Mouse (Mus musculus) heart, postnatal 0 days (tissue): ENCODE measurements around the gene Tmem59. TPM values are rescaled to one million over a fixed set of nuclear protein-coding genes. Genes with fewer than 3 reads are reported as not detected.

ENCODE experiments used
- ATAC-seq: fragments of 200-750 bp; cut with Nextera tagmentation; 2 replicates; pipeline ENCODE4 v1.8.0; 2017; ENCODE audit warnings: low read depth, moderate number of reproducible peaks, moderate library complexity; ENCODE audit not compliant: insufficient read depth
- DNase-seq: peaks from one replicate; pipeline ENCODE4 v3.0.0-alpha.2; 2016; ENCODE audit warnings: low spot score
- H3K27ac ChIP-seq: fragments of 300-500 bp; sonication (generic); 2 replicates; pipeline ENCODE4 v1.5.1; 2014; ENCODE audit warnings: low read depth, mild to moderate bottlenecking
- H3K27me3 ChIP-seq: fragments of 300-500 bp; sonication (generic); 2 replicates; pipeline ENCODE4 v1.6.1; 2014; ENCODE audit warnings: low read length, mixed read lengths; ENCODE audit not compliant: control insufficient read depth, insufficient read depth
- H3K36me3 ChIP-seq: fragments of 300-500 bp; sonication (generic); replicated peaks from 2 replicates; pipeline ENCODE4 v1.6.1; 2014; ENCODE audit warnings: low read length, mixed read lengths; ENCODE audit not compliant: control insufficient read depth, insufficient read depth
- H3K4me1 ChIP-seq: fragments of 300-500 bp; sonication (generic); 2 replicates; pipeline ENCODE4 v1.6.1; 2014; ENCODE audit warnings: antibody characterized with exemption; ENCODE audit not compliant: control insufficient read depth, insufficient read depth
- H3K4me2 ChIP-seq: fragments of 300-500 bp; sonication (generic); 2 replicates; pipeline ENCODE4 v1.6.1; 2014; ENCODE audit warnings: low read depth, mild to moderate bottlenecking, low read length, moderate library complexity
- H3K4me3 ChIP-seq: fragments of 300-500 bp; sonication (generic); 2 replicates; pipeline ENCODE4 v1.5.1; 2014; ENCODE audit warnings: low read depth, low read length
- H3K9ac ChIP-seq: fragments of 300-500 bp; sonication (generic); replicated peaks from 2 replicates; pipeline ENCODE4 v1.6.1; 2014; ENCODE audit warnings: low read depth, low read length, mixed read lengths
- H3K9me3 ChIP-seq: fragments of 300-500 bp; sonication (generic); replicated peaks from 2 replicates; pipeline ENCODE4 v1.6.1; 2016; ENCODE audit warnings: low read length; ENCODE audit not compliant: control insufficient read depth
- CTCF ChIP-seq: IDR thresholded peaks from 2 replicates; pipeline ENCODE4 v1.5.1; 2016; ENCODE audit warnings: antibody characterized with exemption, control low read depth, low read depth
- EP300 ChIP-seq: IDR thresholded peaks from 2 replicates; pipeline ENCODE4 v1.6.1; 2016; ENCODE audit warnings: antibody characterized with exemption, low read depth
- WGBS: fragments of 180-500 bp; shearing (Covaris S2); extraction: QIAGEN DNeasy Blood & Tissue Kit; methylation state at CpG from one replicate; pipeline ENCODE4 v1.1.7; 2014; 5-methylcytosine and 5-hydroxymethylcytosine counted together
- polyA plus RNA-seq: library from polyadenylated mRNA; unstranded; fragments of >200 nt; fragmentation: Nextera tagmentation; extraction: Ambion mirVana; gene quantifications from 2 replicates; pipeline ENCODE4 v1.2.1, GENCODE M21; 2015
- total RNA-seq: library from RNA; depleted of rRNA; stranded (reverse); fragments of >200 nt; gene quantifications from 2 replicates; pipeline ENCODE4 v1.2.3, GENCODE M21; 2014; ENCODE audit warnings: low replicate concordance

Tmem59 gene
- total and polyA plus RNA-seq, 2 experiments from 2014 or later: 156 to 323 TPM

DNA sequence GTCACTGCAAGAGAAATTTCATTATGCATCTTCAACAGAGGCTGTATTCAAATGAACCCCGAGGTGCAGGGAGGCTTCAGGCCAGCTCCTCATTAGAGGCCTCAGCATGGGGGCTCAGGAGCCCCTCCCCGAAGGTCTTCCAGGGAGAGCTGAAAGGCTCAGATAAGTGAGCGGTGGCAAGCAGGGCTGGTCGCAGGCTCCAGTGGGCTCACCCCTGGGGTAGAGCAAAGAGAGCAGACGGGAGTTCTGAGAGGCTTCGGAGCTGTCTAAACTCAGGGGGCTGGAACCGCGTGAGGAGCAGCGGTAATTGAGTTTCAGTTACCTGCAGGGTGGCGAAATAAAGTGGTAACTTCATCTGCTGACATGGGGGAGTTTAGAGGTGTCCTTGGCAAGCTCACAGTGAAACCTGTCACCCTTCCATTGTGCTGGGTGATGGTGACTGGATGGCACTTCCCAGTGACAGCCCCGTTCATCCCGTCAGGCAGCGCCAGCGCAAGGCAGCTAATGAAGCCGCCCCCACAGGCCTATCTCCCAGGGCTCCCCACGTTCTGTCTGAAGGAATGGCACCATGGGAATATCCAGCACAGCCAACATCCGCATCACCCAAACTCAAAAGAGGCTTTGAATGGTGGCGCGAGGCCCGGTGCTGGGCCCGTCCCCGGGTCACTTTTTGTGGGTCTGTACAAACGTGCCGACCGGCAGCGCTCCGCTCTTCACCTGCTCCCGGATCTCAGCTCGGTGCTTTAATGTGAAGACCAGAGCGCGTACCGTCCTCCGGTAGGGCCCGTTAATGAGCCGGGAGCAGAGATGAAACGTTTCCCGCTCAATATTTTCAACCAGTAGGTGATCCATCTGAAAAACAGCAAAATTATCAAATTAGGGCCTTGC is 39.0 kb upstream of the Tmem59 start:
- TF ChIP-seq EP300 (no peak), CTCF (no peak)
- Histone ChIP-seq H3K36me3 (peaks cover 20% of the 10 kb centered on the region), H3K9me3 (no peaks in the 10 kb centered on the region), H3K9ac (no peak overlapping the region), H3K4me2 (no peak overlapping the region), H3K4me3 (no peak overlapping the region), H3K4me1 (no peaks in the 10 kb centered on the region), H3K27me3 (no peaks in the 10 kb centered on the region), H3K27ac (no peak overlapping the region)
- WGBS: 69% methylated on average over 37 of the region's 37 CpGs
- DNase-seq: no peak
- ATAC-seq: no peak

DNA sequence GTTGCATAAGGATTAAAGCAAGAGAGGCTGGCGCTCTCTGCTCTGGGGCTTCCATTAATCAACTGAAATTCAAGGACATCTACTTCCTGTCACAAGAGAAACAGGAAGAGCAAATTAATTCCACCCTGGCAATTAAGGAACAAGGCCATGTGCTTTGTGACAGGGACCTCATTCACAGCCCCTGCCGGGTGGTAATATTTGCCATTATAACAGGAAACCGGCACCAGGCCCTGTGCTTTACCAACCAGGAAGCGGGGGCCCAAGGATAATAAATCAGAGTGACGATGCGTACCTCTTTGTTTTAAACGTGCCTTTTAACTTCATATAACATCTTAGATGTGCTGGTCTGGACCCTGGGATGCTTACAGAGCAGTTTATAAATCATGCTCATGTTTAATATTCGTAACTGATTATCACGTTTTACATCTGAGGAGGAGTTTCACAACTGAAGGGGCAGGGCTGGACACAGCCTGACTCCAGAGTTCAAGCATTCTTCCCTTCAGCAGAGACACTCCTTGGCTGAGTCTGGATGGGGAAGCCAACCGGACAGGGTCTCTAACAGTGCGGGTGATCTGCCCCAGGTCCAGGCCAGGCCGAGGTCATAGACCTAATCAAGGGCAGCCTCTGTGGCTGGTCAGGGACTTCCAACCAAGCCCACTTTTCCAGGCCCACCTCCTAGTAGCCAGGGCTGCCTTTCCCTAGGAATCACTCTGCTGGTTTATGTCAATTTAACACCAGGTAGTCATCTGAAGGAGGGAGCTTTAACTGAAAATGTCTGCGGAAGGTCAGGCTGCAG is 38.2 kb upstream of the Tmem59 start:
- Histone ChIP-seq H3K36me3 (peaks cover 20% of the 10 kb centered on the region), H3K9me3 (no peaks in the 10 kb centered on the region), H3K27me3 (no peaks in the 10 kb centered on the region), H3K4me1 (no peaks in the 10 kb centered on the region), H3K9ac (no peak overlapping the region), H3K4me3 (no peak overlapping the region), H3K27ac (no peak overlapping the region), H3K4me2 (no peak overlapping the region)
- DNase-seq (no peak), ATAC-seq (no peak)
- TF ChIP-seq EP300 (no peak), CTCF (no peak)
- WGBS: 70% methylated on average over 13 of the region's 13 CpGs

DNA sequence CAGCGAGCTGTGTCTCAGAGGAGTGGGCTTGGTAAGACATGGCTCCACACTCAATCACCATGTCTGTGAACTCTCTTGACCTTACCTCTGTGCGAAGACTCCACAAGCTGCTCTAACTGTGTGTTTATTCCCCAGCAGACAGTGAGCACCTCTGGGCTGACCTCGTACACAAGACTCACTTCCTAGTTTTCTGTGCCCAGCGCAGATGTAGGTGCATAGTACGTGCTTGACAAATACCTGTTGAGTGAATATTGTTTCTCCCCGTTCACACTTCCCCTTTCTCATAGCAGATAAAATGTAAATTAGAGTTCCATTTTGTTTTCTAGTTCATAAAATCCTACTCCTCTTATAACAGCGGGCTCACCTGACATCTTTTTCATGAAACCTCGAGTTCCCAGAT is 34.7 kb upstream of the Tmem59 start:
- WGBS: 88% methylated on average over 8 of the region's 8 CpGs
- DNase-seq (no peak), ATAC-seq (no peak)
- Histone ChIP-seq H3K27ac (no peak overlapping the region), H3K4me3 (no peak overlapping the region), H3K4me2 (no peak overlapping the region), H3K27me3 (no peaks in the 10 kb centered on the region), H3K9me3 (no peaks in the 10 kb centered on the region), H3K9ac (no peak overlapping the region), H3K4me1 (no peaks in the 10 kb centered on the region), H3K36me3 (peaks cover 38% of the 10 kb centered on the region)
- no peak for TF ChIP-seq CTCF
- no peak for TF ChIP-seq EP300

DNA sequence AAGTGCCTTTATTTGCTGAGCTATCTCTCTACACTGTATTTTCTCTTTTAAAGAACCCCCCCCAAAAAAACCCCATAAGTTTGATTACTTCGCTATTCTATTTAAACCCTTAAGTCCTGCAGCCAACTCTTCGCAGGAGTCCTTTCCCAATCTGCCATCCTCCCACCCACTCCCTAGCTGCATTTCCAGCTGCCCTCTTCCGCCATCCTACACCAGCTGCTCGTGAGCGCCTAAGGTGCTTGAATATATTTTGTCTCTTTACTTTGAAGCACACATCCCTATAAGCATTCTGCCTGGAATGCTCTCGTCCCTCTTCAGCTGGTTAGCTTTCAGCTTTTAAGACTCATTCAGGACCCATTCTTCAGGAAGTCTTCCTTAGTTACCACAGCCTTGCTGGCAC is 27.2 kb upstream of the Tmem59 start:
- peaks cover 37% of the 10 kb centered on the region for H3K36me3 ChIP-seq
- no peak overlapping the region for H3K4me3 ChIP-seq
- no peak for DNase-seq
- TF ChIP-seq EP300: no peak
- no peak for TF ChIP-seq CTCF
- 90% methylated on average over 6 of the region's 6 CpGs for WGBS
- no peaks in the 10 kb centered on the region for H3K4me1 ChIP-seq
- ATAC-seq: no peak
- H3K9ac ChIP-seq: no peak overlapping the region
- H3K27me3 ChIP-seq: no peaks in the 10 kb centered on the region
- H3K4me2 ChIP-seq: no peak overlapping the region
- no peaks in the 10 kb centered on the region for H3K9me3 ChIP-seq
- no peak overlapping the region for H3K27ac ChIP-seq

DNA sequence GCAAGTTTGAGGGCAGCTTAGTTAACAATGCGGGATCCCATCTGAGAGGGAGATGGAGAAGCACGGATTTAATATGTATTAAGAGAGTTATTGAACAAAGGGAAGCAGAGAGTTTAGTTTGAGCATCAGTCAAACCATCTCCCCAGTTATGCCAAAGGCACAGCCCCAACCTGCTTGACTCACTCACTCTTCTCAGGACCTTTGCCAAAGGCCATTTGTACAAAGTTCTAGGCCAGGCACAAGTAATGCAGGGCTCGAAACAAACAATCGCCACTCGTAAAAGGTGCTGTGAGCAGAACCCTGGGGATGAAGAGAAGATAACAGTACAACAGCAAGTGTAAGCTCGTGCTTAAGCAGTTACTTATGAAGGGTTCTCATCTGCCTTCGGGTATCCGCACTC is 25.6 kb upstream of the Tmem59 start:
- TF ChIP-seq CTCF: no peak
- no peak for TF ChIP-seq EP300
- no peaks in the 10 kb centered on the region for H3K27me3 ChIP-seq
- no peak for ATAC-seq
- H3K4me2 ChIP-seq: no peak overlapping the region
- H3K9ac ChIP-seq: no peak overlapping the region
- H3K36me3 ChIP-seq: peaks cover 21% of the 10 kb centered on the region
- H3K9me3 ChIP-seq: no peaks in the 10 kb centered on the region
- no peak overlapping the region for H3K27ac ChIP-seq
- H3K4me1 ChIP-seq: no peaks in the 10 kb centered on the region
- DNase-seq: no peak
- 85% methylated on average over 8 of the region's 8 CpGs for WGBS
- no peak overlapping the region for H3K4me3 ChIP-seq
